Mouse (Mus musculus) mature B cell (primary cell): Measurements from ENCODE around the gene Nfix.
"Not testable (repeated sequence)": the region's sequence is repeated elsewhere in the genome, so short reads cannot be mapped to it uniquely, and the experiment has no call there.

Source experiments
- in situ Hi-C: fragments of 300-500 bp; cut with MboI; formaldehyde crosslinking; loops from 2 replicates; pipeline ENCODE4 v1.14.3; 2019

The Nfix gene

DNA sequence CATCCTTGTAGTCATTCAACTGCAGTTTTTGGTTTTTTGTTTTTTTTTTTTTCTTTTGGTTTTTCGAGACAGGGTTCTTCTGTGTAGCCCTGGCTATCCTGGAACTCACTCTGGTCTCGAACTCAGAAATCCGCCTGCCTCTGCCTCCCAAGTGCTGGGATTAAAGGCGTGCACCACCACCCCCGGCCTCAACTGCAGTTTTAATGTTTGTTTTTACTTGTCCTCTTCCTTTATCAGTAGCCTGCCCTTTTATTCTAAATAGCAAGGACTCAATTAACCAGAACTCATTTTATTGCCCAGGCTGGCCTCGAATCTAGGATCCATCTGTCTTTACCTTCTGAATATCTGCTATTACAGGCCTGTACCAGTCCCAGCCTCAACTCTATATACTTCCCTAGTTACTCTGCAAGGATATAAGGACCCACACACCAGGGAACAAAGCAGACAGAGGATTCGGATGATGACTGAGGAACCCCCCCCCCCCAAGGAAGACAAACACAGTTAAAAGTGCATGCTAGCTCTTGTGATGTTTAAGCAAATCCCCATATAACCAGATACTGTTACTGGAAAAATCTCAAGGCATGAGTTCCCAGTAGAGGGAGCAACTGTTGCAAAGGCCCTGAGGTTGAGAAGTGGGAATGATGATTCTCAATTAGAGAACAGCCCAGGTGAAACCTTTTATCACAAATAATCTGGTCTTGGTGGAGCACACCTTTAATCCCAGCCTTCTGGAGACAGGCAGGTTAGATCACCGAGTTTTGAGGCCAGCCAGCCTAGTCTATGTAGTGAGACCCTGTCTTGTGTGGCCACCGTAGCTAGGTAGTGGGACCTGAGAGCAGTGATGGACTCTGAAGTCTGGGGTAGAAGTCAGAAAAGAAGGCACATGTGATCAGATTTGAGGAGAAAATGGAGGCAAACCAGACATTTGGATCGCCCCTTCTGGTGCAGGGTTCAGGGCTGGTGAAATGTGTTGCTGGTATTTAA lies 32.9 kb upstream of the Nfix start:
- in situ Hi-C loops = no loop called here

DNA sequence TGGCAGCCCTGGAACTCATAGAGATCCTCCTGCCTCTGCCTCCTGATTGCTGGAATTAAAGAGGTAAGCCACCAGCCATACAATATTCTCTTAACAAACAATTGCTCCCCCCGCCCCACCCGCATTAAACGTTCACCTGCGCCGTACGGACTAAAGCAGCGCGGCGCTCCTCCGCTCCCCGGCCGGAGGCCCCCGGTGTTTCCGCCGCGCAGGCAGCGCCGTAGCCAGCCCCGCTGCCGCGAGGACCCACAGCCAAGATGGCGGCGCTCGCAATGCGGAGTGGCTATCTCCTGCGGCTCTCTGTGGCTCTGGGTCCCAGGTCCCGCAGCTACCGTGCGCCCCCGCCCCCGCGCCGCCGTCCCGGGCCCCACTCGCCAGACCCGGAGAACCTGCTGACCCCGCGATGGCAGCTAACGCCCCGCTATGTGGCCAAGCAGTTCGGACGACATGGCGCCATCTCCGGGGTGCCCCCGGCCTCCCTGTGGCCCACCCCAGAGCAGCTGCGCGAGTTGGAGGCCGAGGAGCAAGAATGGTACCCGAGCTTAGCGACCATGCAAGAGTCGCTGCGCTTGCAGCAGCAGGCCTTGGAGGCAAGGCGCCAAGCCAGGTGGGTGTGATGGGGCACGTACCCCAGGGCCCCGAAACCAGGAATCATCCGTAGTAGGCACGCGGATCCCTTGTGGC lies 32.0 kb upstream of the Nfix start:
- in situ Hi-C loops = no loop called here

DNA sequence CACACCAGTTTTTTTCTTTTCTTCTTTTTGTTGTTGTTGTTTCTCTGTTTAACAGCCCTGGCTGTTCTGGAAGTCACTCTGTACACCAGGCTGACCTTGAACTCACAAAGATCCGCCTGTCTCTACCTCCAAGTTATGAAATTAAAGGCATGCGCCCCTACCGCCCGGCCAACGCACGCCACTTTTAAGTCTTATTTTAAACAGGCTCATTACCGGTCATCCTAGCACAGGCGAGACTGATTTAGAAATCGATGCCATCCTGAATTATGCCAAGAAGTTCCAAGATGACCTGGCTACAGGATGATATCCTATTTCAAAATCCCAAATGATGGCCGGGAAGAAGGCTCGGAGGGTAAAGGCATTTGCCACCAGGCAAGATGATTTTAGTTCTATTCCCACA lies 31.3 kb upstream of the Nfix start, which contains the start of gene Gadd45gip1:
Gene Gadd45gip1, plus strand, starts transcription at position 33 of the 400 bp plus-strand sequence.
- in situ Hi-C loops = no loop called here

DNA sequence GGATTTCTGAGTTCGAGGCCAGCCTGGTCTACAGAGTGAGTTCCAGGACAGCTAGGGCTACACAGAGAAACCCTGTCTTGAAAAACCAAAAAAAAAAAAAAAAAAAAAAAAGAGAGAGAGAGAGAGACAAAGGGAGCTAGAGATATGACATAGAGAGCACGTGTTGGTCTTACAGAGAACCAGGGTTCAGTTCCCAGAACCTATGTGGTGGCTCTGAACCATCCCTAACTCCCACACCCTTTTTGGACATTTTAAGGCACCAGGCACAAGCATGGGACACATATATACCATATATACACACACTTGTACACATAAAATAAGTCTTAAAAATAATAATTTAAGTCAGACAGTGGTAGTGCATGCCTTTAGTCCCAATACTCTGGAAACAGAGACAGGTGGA lies 26.4 kb upstream of the Nfix start:
- in situ Hi-C loops = not testable (repeated sequence)

DNA sequence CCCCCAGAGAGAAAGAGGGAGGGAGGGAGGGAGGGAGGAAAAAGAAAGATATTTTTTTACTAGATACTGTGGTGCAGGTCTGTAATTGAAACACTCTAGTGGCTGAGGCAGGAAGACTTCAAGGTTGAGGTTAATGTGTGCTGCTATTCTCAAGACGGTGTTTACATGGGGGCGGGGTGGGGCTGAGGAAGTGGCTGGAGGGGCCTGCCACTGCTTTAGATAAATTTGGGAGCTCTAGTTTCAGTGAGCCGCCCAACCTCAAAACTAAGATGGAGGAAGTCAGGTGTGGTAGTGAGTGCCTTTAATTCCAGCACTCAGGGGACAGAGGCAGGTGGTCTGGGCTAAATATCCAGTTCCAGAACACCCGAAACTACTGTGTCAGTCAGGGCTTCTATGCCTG lies 25.5 kb upstream of the Nfix start:
- in situ Hi-C loops = no loop called here

DNA sequence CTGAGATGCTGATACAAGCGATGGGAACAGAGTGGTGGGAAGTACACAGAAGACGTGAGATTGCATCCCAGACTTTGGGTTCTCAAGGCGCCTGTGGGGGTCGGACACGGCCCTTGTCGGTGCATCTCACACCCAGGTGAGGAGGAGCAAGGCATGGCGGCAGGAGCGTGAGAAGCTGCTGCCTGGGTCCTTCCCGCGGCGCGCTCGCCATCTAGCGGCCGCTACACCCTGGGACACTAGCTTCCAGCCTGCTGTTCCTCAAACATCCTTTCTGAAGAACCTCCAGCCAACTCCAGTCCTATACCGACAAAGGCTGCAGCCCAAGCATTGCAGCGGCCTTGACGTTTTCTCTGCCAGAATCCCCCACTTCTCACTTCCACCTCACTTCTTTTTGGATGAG lies 23.5 kb upstream of the Nfix start:
- in situ Hi-C loops = no loop called here

DNA sequence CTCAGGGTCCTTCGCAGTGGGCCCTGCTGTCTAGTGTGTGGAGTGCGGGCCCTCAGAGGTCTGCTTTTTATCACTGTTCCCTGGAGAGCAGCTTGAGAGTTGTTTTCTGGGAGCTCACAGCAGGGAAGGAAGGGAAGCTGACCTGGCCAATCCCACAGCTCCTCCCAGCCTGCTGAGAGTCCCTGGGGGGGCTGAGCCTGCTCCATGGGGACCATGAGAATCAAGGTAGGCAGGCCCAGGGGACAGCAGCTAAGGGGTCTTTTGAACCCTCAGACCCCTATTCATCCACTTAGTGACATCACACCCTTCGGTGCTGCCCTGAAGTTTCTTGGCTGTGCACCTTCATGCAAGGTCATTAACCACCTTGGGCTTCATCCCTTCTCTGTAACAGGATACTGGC lies 22.6 kb upstream of the Nfix start, which contains the start of gene Dand5:
Gene Dand5, minus strand, starts transcription at position 101 of the 400 bp plus-strand sequence.
- in situ Hi-C loops = no loop called here

DNA sequence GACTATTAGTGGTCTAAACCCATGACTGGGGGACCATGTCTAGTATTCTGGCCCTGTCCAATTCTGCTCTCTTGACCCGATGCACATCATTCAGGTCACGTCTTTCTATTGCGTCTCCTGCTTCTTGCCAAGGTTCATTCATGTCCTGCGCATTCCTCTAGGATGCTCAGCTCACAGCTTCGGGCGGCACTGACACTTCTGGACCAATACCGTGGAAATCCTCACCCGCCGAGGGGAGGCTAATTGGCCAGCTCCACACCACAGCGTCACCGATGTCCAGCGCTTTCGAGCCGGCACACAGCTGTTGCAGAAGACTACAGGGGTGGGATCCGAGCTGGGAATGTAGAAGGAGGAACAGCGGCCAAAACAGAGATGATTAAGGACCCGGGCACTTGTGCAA lies 16.0 kb upstream of the Nfix start:
- in situ Hi-C loops = no loop called here

DNA sequence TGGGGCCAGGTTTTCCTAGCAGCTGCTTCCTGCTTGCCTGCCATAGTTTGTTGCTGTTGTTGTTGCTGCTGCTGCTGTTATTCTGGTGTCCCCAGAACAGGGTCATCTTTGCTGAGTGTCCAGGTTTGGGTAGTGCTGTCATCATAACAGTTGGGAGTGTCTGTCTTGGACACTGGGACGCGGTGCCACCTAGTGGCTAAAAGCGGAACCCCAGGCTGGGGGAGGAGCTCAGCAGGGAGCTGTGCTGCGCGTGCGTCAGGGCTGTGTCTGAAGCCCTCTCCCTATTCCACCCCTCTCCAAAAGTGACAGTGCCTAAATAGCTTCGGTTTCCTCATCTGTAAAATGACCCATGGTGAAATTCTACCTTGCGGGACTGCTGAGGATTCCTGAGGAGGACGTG lies 15.4 kb upstream of the Nfix start:
- in situ Hi-C loops = no loop called here

DNA sequence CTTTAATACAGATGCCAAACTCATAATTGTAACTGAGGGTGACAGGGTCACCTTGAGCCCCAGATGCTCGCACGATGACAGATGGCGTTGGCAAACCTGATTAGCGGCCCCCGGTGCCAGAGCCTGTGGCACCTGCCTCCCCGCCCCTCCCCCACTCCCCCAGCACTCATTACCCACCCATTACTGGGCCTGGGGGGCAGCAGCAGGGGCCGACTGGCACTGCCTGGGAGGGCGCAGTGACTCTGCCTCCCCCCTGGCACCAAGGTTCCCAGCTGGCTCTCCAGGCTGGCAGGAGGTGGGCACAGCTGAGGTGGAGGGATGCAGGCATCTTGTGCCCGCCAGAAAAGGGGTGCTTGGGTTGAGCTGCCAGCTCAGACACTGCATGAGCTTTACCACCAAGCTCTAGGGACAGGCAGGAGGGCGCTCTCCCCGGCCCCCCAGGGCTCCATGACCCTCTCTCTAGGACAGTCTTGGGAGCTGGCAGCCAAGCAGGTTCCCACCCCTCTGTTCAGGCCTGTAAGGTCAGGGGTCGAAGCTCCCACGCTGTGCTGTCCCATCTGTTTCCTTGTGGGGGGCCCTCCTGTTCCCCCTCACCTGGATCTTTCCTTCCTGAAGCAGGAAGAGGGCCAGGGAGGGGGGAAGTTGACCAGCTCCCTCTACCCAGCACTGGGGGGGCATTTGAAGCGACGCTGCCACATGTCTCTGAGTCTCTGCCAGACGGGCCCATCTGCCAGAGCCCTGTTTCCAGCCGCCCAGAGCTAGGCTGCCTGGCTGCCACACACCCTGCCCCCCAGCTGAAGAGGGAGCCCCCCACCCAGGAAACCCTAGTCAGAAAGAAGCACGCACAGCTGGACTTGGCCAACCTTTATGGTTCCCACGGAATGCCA lies 14.7 kb upstream of the Nfix start:
- in situ Hi-C loops = loop anchor here (5.0 kb wide), 1 partner anchor 107 kb away; no protein-coding TSS in a partner anchor

DNA sequence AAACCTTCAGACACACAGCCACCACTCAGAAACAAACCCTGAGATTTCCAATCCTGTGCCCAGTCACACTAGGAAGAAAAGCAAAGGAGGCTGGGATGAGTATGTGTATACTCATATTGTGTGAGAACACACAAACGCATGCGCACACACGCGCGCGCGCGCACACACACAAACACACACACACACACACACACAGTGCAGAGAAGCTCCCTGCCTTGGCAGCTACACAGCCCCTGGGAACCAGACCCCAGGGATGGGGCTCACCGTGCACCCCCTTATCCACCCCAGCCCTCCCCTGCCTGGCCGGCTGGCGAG lies 14.1 kb upstream of the Nfix start:
- in situ Hi-C loops = loop anchor here (5.0 kb wide), 1 partner anchor 107 kb away; no protein-coding TSS in a partner anchor

DNA sequence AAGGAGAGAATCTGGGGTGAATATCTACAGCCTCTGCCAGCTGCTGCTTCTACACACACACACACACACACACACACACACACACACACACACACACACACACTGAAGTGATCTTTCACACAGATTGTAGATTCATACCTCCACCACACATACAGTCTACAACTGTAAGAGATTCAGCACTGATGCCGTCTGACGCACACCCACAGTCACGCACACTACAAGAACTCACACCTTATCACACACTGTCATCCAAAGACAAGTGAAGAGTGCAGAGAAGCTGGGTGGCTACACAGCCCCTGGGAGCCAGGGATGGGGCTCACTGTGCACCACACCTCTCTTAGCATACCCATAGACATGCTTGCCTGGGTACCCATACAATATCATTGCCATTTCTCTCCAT lies 13.7 kb upstream of the Nfix start:
- in situ Hi-C loops = loop anchor here (5.0 kb wide), 1 partner anchor 107 kb away; no protein-coding TSS in a partner anchor

DNA sequence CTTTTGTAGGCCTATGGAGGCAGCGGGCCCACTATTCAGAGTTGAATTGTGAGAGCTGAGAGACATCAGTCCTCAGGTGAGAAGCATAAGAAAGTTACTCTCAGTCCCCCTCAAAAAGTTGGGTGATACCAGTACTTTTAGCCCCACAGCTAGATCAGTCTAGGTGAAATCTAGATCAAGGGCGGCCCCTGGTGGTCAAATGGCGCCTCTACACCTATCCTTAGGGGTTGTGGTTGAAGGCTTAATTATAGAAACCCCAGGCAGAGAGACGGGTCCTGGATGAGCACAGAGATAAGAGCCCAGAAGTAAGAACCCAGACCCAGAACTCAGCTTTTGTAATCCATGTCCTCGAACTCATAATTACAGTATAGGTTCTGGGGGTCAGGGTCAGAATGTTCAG lies 12.9 kb upstream of the Nfix start:
- in situ Hi-C loops = loop anchor here (5.0 kb wide), 1 partner anchor 106 kb away; no protein-coding TSS in a partner anchor

DNA sequence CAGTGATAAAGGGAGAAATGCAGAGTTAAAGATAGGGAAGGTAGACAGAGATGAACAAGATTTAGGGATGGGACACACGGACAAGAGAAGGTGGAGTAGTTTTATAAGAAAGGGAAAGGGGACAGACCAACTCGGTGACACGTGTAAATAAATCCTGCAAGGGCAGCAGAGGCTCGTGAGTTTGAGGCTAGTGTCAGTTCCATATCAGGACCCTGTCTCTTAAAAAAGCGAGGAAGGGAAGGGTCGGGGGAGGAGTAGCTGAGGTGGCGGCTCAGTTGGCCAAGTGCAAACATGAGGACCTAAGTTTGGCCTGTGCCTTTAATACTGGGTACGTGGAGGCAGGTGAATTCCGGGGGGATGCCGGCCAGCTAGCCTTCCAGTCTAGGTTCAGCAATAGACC lies 11.2 kb upstream of the Nfix start:
- in situ Hi-C loops = loop anchor here (5.0 kb wide), 1 partner anchor 104 kb away; no protein-coding TSS in a partner anchor

DNA sequence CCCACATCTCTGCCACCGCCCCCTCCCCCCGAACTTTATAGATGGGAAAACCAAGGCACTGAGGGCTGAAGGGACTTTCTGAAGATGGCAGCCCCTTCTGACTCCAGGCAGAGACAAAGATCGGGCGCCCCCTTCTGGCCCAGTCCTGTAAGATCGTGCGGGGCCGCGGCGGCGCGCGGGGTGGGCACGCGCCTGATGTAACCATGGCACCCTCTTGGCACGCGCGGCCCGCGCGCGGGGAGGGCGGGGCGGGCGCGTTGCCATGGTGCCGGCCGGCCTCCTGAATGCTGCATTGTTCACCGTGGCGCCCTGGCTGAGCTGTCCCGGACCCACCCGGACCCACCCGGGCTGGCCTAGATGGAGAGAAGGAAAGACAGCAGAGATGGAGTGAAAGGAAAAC lies 10.8 kb upstream of the Nfix start:
- in situ Hi-C loops = loop anchor here (5.0 kb wide), 1 partner anchor 104 kb away; no protein-coding TSS in a partner anchor

DNA sequence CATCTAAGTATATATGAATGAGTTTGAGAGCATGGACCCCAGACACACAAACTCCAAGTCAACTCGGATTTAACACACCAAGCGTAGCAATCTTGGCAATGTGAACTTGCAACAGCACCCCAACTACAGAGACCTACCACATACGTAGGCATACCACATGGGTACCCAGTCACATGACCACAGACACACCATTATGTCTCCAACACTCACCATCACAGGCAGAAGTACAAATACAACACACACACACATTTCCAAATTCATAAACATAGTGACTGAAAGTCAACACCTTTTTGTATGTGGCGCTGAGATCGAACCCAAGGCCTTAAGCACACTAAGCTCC lies 9.8 kb upstream of the Nfix start:
- in situ Hi-C loops = loop anchor here (5.0 kb wide), 1 partner anchor 103 kb away; no protein-coding TSS in a partner anchor

DNA sequence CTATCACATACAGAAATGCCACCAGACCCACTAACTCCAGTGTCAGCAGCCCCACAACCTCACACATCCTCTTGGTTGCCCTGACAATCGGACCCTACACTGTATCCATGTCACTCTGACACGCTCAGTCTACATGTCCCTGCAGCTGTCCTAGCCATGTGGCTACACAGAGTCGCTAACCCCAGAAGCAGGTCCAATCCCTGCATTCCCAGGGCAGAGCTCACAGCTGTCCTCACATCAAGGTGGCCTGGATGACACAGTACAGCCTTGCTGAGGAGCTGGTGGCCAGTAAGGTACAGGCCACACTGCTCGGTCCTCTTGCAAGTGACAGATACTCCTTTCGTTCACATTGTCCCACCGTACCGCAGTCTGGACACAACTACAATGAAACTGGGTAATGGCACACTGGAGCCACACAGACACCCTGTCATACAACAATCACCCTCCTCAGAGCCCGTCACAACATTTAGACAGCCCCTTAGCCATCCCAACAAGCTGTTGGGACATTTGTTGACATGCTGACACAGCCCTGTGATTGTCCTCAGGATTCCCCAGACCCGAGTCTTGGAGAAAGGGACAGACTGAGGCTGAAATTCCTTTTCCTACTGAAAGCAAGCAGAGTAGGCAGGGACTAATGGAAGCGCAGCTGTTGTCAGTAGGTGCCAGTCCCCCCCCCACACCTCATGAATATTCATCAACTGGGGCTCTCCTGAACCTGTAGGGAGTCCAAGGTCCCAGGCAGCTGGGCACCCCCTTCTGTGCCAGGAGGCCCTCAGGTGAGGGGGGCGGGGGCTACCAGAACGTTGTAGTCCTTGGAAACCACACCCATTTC lies 9.2 kb upstream of the Nfix start:
- in situ Hi-C loops = no loop called here

DNA sequence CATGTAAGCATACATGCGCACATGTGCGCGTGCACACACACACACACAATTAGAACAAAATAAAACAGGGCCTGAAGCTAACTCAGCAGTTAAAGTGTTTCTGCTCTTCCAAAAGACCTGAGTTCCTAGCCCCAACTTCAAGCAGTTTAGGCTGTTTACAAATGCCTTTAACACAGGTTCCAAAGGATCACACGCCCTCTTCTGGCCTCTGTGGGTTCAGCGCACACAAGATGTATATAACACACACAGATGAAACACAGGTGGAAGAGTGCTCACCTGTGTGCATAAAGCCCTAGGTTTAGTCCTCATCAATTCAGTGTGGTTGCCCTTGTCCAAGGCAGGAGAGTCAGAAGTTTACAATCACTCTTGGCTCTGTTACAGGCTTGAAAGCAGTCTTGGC lies 5.9 kb upstream of the Nfix start:
- in situ Hi-C loops = no loop called here

DNA sequence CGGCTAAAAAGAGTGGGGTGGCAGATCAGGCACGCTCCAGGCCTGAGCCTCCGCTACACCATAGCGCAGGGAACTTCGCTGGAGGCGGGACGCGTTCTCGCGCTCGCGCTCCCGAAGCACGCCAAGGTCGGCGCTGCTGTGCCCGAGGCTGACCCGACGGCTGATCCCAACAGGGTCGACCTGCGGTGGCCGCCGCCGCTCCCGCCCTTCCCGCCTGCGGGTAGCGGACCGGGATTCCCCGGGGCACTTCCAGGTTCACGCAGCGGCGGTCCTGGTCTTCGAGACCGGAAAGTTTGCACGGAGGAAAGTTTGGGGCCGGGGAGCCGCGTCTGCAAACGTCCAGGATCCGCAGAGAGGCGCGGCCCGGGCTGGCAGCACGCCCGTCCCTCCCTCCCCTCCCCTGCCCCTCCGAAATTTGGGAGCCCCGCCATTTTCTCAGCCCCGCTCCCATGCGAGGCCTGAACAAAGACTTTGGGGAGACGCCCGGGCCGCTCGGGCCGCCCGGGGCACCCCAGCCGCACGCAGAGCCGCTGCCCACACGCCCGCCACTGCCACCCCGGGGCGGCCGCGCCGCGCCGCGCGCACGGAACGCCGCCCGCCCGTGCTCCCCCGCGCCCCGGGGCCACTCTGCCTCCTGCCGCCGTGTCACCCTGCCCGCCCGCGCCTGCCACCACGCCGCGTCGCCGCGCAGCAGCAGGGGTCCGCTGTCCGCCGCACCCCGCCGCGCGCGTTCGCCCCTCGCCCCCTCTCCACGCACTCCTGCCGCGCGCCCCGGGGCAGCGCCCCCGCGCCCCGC lies 810 bp downstream of the Nfix start:
- in situ Hi-C loops = no loop called here
